Mouse (Mus musculus): Measurements from ENCODE around the gene Prim2. TPM values are rescaled to one million over a fixed set of nuclear protein-coding genes. Genes with fewer than 3 reads are reported as not detected.

The Prim2 gene
- total and polyA plus RNA-seq, 3 experiments = 1.1 to 2.3 (median 2.3) TPM

DNA sequence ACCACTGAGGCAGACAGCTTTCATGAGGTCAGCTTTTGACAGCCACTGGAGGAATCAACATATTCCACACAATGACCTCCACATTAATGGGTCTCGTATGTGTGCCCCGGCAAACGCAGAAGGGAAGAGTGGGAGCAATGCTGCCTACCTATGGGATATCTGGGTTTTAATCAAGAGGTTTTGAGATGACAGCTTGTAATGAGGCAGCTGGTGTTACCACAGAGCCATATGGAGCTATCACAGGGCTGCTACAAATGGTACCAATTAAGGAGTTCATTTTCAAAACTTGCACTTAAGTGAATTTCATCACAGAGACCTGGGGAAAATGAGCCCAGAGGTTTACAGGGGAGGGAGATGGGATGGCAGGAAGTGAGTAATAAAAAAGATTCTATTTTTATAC lies 209.3 kb downstream of the Prim2 start:
- Histone ChIP-seq H3K27me3 (ENCODE audit: control insufficient read depth, insufficient read depth, low read length) (no peaks in the 10 kb centered on the region), H3K36me3 (ENCODE audit: control insufficient read depth, insufficient read depth, low read length) (no peaks in the 10 kb centered on the region), H3K79me2 (replicated peaks; ENCODE audit: control insufficient read depth, insufficient read depth, low read length) (no peaks in the 10 kb centered on the region), H3K27ac (no peak overlapping the region), H3K9ac (ENCODE audit: low read depth, low read length) (no peak overlapping the region), H3K4me3 (no peak overlapping the region), H3K4me1 (ENCODE audit: control insufficient read depth, insufficient read depth, low read length) (no peaks in the 10 kb centered on the region)
- no peak for TF ChIP-seq EP300 (IDR thresholded peaks at IDR 0.05; ENCODE audit: insufficient read depth, low read depth, low read length)
- no peak for TF ChIP-seq POLR2A (IDR thresholded peaks at IDR 0.05; ENCODE audit: insufficient read depth, low read depth, low read length)
- TF ChIP-seq CTCF (IDR thresholded peaks at IDR 0.05) = no peak
- intact Hi-C loops (cut with DNase I) = loop anchor here (10.0 kb wide), 1 partner anchor 175 kb away; no protein-coding TSS in a partner anchor
- no peak for DNase-seq
- WGBS = 86% methylated on average over 3 of the region's 3 CpGs

DNA sequence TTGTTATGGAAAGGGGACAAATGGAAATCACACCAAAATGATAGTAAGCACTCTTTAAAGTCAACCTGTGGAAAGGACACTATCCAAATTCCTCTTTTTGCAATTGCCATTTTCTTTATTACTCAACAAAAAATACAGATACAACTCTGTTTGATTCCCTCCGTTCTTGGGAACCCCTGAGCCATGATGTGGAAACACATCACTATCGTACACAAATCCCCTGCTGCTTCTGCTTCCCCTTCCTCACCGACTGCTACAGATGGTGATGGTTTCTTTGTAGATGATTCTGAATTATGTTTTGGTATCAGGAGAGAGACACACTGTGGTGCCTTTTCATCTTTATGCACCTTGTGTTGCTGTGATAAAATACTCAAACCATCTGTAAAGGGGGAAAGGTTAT lies 210.6 kb downstream of the Prim2 start:
- no peaks in the 10 kb centered on the region for H3K36me3 ChIP-seq (ENCODE audit: control insufficient read depth, insufficient read depth, low read length)
- TF ChIP-seq EP300 (IDR thresholded peaks at IDR 0.05; ENCODE audit: insufficient read depth, low read depth, low read length) = no peak
- intact Hi-C loops (cut with DNase I) = no loop called here
- no peak overlapping the region for H3K4me3 ChIP-seq
- H3K79me2 ChIP-seq (replicated peaks; ENCODE audit: control insufficient read depth, insufficient read depth, low read length) = no peaks in the 10 kb centered on the region
- H3K27me3 ChIP-seq (ENCODE audit: control insufficient read depth, insufficient read depth, low read length) = no peaks in the 10 kb centered on the region
- no peak for DNase-seq
- WGBS = 90% methylated on average over 3 of the region's 3 CpGs
- H3K9ac ChIP-seq (ENCODE audit: low read depth, low read length) = no peak overlapping the region
- no peak overlapping the region for H3K27ac ChIP-seq
- H3K4me1 ChIP-seq (ENCODE audit: control insufficient read depth, insufficient read depth, low read length) = no peaks in the 10 kb centered on the region

DNA sequence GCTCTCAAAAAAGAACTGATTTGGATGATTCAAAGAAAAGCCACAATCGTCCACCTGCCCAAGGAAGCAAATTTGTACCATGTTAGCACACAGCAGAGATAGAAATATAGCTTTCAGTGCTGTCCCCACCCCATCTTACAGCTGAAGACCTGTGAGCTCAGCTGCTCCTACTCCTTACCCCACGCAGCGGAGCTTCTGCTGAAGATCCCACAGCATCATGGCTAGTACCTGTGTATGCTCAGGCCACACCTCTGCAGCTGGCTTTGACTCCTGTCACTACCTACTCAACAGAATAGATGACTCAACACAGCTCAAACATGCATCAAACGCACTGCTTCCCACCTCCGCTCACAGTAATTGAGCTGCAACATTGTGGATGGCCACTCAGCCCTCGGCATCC lies 215.3 kb downstream of the Prim2 start:
- H3K4me3 ChIP-seq = no peak overlapping the region
- H3K4me1 ChIP-seq (ENCODE audit: control insufficient read depth, insufficient read depth, low read length) = no peaks in the 10 kb centered on the region
- intact Hi-C loops (cut with DNase I) = no loop called here
- H3K27ac ChIP-seq = no peak overlapping the region
- H3K79me2 ChIP-seq (replicated peaks; ENCODE audit: control insufficient read depth, insufficient read depth, low read length) = no peaks in the 10 kb centered on the region
- H3K36me3 ChIP-seq (ENCODE audit: control insufficient read depth, insufficient read depth, low read length) = no peaks in the 10 kb centered on the region
- no peak for DNase-seq
- no peak overlapping the region for H3K9ac ChIP-seq (ENCODE audit: low read depth, low read length)
- TF ChIP-seq POLR2A (IDR thresholded peaks at IDR 0.05; ENCODE audit: insufficient read depth, low read depth, low read length) = no peak
- no peak for TF ChIP-seq EP300 (IDR thresholded peaks at IDR 0.05; ENCODE audit: insufficient read depth, low read depth, low read length)
- no peak for TF ChIP-seq CTCF (IDR thresholded peaks at IDR 0.05)
- 96% methylated on average over 6 of the region's 6 CpGs for WGBS
- H3K27me3 ChIP-seq (ENCODE audit: control insufficient read depth, insufficient read depth, low read length) = no peaks in the 10 kb centered on the region

DNA sequence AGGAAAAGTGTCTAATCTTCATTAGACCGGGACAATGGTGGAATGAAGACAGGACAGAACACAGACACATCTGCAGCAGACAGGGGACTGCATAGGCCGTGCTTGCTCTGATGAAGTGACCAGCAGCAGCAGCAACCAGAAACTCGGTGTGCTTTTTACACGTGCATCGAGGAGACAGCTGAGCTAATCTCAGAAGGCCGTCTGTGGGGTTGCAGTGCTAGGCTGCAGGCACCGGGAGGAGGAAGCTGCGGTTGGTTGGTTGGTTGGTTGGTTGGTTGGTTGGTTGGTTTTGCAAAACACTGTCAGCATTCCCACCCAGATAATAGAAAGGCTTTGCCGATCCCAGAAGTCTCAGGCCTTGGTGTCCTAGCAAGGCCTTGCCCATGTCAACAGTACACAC lies 216.3 kb downstream of the Prim2 start:
- 82% methylated on average over 9 of the region's 9 CpGs for WGBS
- Histone ChIP-seq H3K79me2 (replicated peaks; ENCODE audit: control insufficient read depth, insufficient read depth, low read length) (no peaks in the 10 kb centered on the region), H3K36me3 (ENCODE audit: control insufficient read depth, insufficient read depth, low read length) (no peaks in the 10 kb centered on the region), H3K4me1 (ENCODE audit: control insufficient read depth, insufficient read depth, low read length) (no peaks in the 10 kb centered on the region), H3K4me3 (no peak overlapping the region), H3K9ac (ENCODE audit: low read depth, low read length) (no peak overlapping the region), H3K27ac (no peak overlapping the region), H3K27me3 (ENCODE audit: control insufficient read depth, insufficient read depth, low read length) (no peaks in the 10 kb centered on the region)
- no peak for DNase-seq
- intact Hi-C loops (cut with DNase I) = no loop called here
- TF ChIP-seq CTCF (IDR thresholded peaks at IDR 0.05) = no peak
- no peak for TF ChIP-seq EP300 (IDR thresholded peaks at IDR 0.05; ENCODE audit: insufficient read depth, low read depth, low read length)
- no peak for TF ChIP-seq POLR2A (IDR thresholded peaks at IDR 0.05; ENCODE audit: insufficient read depth, low read depth, low read length)

DNA sequence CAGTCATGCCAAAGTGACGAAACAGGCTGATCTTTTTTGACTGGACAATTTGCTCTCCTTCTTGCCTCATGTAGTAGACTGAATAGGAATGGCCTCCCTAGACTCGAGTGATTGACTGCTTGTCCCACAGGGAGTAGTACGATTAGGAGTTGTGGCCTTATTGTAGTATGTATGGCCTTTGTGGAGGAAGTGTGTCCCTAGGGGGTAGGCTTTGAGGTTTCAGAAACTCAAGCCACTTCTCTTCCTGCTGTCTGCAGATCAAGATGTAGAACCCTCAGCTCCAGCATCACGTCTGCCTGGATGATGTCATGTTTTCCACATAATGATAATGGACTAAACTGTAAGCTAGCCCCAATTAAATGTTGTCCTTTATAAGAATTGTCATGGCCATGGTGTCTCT lies 222.4 kb downstream of the Prim2 start:
- Histone ChIP-seq H3K36me3 (ENCODE audit: control insufficient read depth, insufficient read depth, low read length) (no peaks in the 10 kb centered on the region), H3K9ac (ENCODE audit: low read depth, low read length) (no peak overlapping the region), H3K79me2 (replicated peaks; ENCODE audit: control insufficient read depth, insufficient read depth, low read length) (no peaks in the 10 kb centered on the region), H3K27me3 (ENCODE audit: control insufficient read depth, insufficient read depth, low read length) (no peaks in the 10 kb centered on the region), H3K4me3 (no peak overlapping the region), H3K4me1 (ENCODE audit: control insufficient read depth, insufficient read depth, low read length) (no peaks in the 10 kb centered on the region), H3K27ac (no peak overlapping the region)
- TF ChIP-seq CTCF (IDR thresholded peaks at IDR 0.05) (no peak), EP300 (IDR thresholded peaks at IDR 0.05; ENCODE audit: insufficient read depth, low read depth, low read length) (no peak), POLR2A (IDR thresholded peaks at IDR 0.05; ENCODE audit: insufficient read depth, low read depth, low read length) (no peak)
- intact Hi-C loops (cut with DNase I) = no loop called here
- 50% methylated on average over 4 of the region's 4 CpGs for WGBS
- DNase-seq = no peak

DNA sequence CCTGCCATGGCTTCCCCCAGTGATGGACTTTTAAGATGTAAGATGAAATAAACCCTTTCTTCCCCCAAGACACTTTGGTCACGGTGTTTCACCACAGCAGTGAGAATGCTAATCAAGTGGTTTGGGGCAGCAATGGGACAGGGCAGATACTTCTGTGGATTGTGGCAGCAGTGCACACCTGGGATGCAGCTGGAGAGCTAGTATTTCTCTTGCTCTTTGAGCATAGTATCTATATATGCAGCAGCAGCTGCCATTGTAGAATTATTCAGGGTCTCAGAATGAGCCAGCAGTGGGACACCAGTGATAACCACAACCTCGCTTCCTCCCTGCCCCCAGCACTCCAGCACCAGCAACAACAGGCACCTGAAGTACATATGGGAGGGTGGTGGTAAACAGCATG lies 233.4 kb downstream of the Prim2 start:
- 88% methylated on average over 2 of the region's 2 CpGs for WGBS
- TF ChIP-seq EP300 (IDR thresholded peaks at IDR 0.05; ENCODE audit: insufficient read depth, low read depth, low read length) (no peak), CTCF (IDR thresholded peaks at IDR 0.05) (no peak), POLR2A (IDR thresholded peaks at IDR 0.05; ENCODE audit: insufficient read depth, low read depth, low read length) (no peak)
- no peaks in the 10 kb centered on the region for H3K4me1 ChIP-seq (ENCODE audit: control insufficient read depth, insufficient read depth, low read length)
- H3K36me3 ChIP-seq (ENCODE audit: control insufficient read depth, insufficient read depth, low read length) = no peaks in the 10 kb centered on the region
- intact Hi-C loops (cut with DNase I) = no loop called here
- no peak overlapping the region for H3K27ac ChIP-seq
- no peak overlapping the region for H3K9ac ChIP-seq (ENCODE audit: low read depth, low read length)
- no peaks in the 10 kb centered on the region for H3K79me2 ChIP-seq (replicated peaks; ENCODE audit: control insufficient read depth, insufficient read depth, low read length)
- H3K4me3 ChIP-seq = no peak overlapping the region
- no peaks in the 10 kb centered on the region for H3K27me3 ChIP-seq (ENCODE audit: control insufficient read depth, insufficient read depth, low read length)
- DNase-seq = no peak

Other genes starting within 250 kb of the Prim2 start
- 10 to 100 TPM in 1 of 2 experiments, 1 to 10 TPM in 1; 8.1 to 10.6 TPM for gene Rab23, start 50.1 kb upstream of the Prim2 start, total RNA-seq (2021)
- gene Rab23, start 50.1 kb upstream of the Prim2 start, polyA plus RNA-seq (2012; rRNA removed) = 5.3 and 8.2 TPM in 2 replicates
- 10 to 100 TPM; 30.7 to 35.3 TPM for gene Bag2, start 88.0 kb upstream of the Prim2 start, total RNA-seq (2021)
- gene Bag2, start 88.0 kb upstream of the Prim2 start, polyA plus RNA-seq (2012; rRNA removed) = 49.1 and 54.5 TPM in 2 replicates
- gene Zfp451, start 144.8 kb upstream of the Prim2 start, total RNA-seq (2021) = 10 to 100 TPM; 12.8 to 13.7 TPM
- 3.6 and 7.8 TPM in 2 replicates for gene Zfp451, start 144.8 kb upstream of the Prim2 start, polyA plus RNA-seq (2012; rRNA removed)
- gene Bend6, start 238.0 kb upstream of the Prim2 start, total RNA-seq (2021) = 1 to 10 TPM; 2.1 to 3.0 TPM
- gene Bend6, start 238.0 kb upstream of the Prim2 start, polyA plus RNA-seq (2012; rRNA removed) = 0.61 and 2.9 TPM in 2 replicates
- gene Dst, start 238.4 kb upstream of the Prim2 start, total RNA-seq (2021) = 100 to 1,000 TPM; 334 to 404 TPM
- 66.7 and 85.7 TPM in 2 replicates for gene Dst, start 238.4 kb upstream of the Prim2 start, polyA plus RNA-seq (2012; rRNA removed)

Data from heart, adult 2 months (tissue).